Mouse (Mus musculus) T-helper 2 cell (primary cell): ENCODE results near the gene Gm17631.
"Not testable (repeated sequence)": the region's sequence is repeated elsewhere in the genome, so short reads cannot be mapped to it uniquely, and the experiment has no call there.

Experiments used
- in situ Hi-C: fragments of 300-600 bp; cut with MboI, MseI; formaldehyde crosslinking; loops from one replicate; pipeline ENCODE4 v1.15.1; 2025; ENCODE audit warnings: high pct_unique_total_duplicates

Gene Gm17631

DNA sequence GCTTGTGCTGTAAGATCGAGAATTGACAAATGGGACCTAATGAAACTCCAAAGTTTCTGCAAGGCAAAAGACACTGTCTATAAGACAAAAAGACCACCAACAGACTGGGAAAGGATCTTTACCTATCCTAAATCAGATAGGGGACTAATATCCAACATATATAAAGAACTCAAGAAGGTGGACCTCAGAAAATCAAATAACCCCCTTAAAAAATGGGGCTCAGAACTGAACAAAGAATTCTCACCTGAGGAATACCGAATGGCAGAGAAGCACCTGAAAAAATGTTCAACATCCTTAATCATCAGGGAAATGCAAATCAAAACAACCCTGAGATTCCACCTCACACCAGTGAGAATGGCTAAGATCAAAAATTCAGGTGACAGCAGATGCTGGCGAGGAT, at the start of gene Gm17631:
TSS of gene Gm17631 (plus strand) at position 301 of the 400 bp plus-strand sequence.
- in situ Hi-C loops: not testable (repeated sequence)

- in situ Hi-C loops: loop anchor here (5.0 kb wide), 1 partner anchor 235 kb away; no protein-coding TSS in a partner anchor
These were observed 44.7 kb upstream of the Gm17631 start for GRCm38 (mm10) chr6:129817731-129818130.

GRCm38 (mm10) chr6:129824004-129824403, 38.4 kb upstream of the Gm17631 start:
- in situ Hi-C loops: no loop called here

GRCm38 (mm10) chr6:129825559-129825958, 36.9 kb upstream of the Gm17631 start:
- in situ Hi-C loops: no loop called here

DNA sequence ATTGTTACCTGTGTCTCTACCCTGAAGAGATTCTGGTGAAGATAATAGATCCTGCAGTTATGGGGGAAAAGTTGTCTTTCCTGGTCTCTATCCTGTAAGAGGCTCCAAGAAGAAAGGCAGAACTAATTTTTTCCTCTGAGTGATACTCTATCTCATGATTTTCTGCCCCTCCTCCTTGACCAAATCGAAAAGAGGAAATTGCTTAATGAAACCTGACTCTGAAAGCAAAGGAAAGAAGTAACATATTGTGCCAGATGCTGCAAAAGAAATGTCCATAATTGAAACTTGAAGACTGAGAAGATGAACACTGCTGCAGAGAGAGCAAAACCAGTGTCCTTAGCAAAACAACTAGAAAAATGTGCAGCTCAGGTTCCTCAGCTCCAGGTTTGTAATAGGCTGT, 14.1 kb downstream of the Gm17631 start, which contains the start of gene Klra17:
TSS of gene Klra17 (minus strand) at position 124 of the 400 bp plus-strand sequence.
- in situ Hi-C loops: no loop called here

DNA sequence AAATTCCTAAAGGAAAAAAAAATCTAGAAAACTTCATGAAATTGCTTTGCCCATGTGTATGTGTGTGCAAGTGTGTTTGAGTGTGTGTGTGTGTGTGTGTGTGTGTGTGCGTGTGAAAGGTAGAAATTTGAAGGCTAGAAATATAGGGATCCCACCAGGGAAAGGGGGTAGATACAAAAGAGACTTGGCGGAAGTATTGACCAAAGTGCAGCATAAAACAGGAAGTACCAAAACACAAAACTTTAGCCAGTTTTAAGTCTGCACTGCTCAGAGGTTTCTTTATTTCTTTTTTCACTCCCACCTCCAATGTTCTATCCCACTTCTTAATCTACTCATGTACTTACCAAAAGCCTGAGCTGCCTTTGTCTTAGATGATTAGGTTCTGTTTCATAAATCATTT, 20.1 kb downstream of the Gm17631 start:
- in situ Hi-C loops: no loop called here
